Mouse (Mus musculus) MN1 (cell line): ENCODE measurements around the gene Ndufa10.
A peak's percentile ranks its signal among the peaks of the same experiment; 100 is the strongest.
"Not testable (repeated sequence)": the region's sequence is repeated elsewhere in the genome, so short reads cannot be mapped to it uniquely, and the experiment has no call there.

Experiments
- DNase-seq: peaks from one replicate; pipeline ENCODE4 v3.0.0-alpha.2; 2016; ENCODE audit warnings: low spot score

The Ndufa10 gene

DNA sequence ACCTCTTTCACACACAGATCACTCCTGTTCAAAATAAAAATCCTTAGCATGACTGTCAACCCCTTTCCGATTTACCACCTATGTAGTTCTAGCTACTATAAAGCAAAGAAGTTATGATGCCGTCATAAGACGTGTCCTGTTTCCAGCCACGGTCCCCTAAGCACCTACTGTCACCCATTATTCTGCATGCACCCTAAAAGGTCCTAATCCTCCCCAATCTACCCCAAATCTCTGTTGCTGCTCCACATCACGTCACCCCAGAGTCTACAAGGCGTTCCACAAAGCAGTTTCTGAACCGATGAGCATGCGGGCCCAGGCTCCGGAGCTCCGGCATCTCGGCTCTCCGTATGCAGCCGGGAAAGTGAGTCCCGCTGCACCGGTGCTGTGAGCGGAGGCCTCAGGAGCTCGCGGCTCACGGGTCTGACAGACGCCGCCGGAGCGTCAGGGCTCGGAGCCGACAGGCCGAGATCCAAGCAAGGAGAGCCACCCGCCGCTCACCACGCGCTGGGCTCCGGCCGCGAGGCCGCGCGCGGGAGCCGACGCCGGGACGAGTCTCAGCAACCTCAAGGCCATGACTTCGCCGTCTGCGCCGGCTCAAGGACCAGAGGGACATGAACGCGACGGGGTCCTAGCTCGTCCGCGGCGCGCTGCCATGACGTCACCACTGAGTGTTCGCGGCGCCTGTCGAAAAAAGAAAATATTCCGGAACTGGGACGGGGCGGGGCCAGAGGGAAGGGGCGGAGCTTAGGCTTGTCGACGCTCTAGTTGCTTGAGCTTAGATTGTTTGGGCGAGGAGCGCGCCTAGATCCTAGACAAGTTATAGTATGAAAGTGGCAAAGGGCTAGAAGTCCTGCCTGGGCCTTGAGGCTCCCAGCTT, at the start of gene Ndufa10:
Gene Ndufa10, minus strand, starts transcription at position 696 of the 877 bp plus-strand sequence.
- peak; percentile 95 for DNase-seq

DNA sequence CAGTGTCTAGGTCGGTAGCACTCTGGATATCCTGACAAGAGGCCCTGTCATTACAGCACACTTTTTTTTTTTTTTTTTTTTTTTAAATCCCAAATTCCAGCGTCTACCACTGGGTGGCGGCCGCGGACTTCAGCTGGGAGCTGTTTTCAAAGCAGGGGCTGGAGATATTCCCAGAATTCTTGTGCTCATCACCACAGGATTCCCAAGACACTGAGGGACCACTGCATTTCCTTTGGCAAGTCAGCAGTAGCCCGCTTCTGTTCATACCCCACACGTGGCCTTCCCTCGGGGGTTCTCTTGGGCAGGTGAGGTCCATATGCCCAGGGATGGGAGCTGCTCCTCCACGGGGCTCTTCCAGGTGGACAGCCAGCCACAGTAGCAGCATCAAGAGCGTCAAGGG, 47.7 kb upstream of the Ndufa10 start:
- peak; percentile 71 for DNase-seq

DNA sequence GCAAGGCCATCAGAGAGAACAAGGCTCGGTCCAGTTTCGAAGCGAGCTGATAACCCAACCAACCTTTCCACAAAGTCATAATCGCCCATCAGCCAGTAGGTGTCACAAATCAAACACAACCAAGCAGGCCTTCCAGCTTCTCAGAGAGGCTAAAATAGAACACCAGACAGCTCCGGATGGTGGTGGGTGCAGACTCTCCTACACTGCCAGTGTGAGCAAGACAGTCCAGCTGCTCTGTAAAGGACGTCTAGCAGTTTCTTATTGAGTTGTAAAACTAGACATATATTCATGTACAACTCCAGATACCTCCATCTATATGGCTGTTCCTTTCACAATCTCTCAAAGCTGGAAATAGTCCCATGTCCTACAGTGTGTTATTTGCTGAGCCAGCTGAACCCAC, 45.4 kb upstream of the Ndufa10 start:
- DNase-seq: no peak

DNA sequence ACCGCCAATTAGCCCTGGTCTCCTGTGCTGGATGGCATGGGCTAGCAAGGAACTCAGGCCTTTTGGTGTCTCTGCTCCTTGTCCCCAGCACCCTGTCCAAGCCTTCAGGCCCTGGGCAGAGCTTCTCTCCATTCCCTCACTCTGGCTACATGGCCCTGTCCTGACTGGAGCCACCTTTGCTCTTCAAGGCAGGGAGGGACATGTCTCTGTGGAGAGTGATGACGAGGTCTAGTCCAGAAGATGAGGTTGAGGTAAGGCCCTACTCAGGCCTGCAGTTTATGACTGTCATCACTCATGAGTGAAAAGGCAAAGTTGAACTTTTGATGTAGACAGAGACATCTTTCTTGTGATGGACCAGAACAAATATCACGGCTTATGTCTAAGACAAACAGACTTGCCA, 44.9 kb upstream of the Ndufa10 start, which contains the start of gene Olfr1414:
Gene Olfr1414, minus strand, starts transcription at position 101 of the 400 bp plus-strand sequence.
- no peak for DNase-seq

DNA sequence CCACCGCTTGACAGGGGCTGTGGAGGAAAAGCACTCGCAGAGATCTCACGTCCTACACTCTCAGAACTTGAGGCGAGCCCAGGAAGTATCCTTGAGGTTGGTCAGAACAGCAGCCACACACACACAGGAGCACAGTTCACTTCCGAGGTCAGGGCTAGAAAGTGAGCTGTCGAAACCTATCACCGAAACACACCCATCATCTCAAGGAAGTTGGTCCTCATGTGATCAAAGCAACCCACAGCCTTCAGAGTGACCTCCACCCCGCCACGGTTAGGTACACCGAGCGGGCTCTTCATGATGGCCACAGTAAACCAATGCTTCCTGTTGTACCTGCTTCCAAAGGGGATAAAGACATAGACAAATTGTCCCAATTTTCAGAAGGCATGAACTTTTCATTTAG, 41.7 kb upstream of the Ndufa10 start:
- no peak for DNase-seq

DNA sequence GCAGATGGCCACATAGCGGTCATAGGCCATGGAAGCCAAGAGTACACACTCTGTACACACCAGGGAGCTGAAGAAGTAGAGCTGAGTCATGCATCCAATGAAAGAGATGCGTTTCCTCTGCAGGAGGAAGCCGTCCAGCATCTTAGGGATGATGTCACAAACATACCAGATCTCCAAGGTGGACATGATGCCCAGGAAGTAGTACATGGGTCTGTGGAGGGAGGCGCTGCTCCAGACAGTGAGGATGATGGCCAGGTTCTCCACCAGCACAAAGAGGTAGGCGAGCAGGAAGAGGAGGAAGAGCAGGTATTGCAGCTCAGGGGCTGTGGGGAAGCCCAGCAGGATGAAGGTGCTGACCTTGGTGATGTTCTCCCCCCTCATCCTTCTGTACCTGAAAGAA, 38.0 kb upstream of the Ndufa10 start:
- not testable (repeated sequence) for DNase-seq

DNA sequence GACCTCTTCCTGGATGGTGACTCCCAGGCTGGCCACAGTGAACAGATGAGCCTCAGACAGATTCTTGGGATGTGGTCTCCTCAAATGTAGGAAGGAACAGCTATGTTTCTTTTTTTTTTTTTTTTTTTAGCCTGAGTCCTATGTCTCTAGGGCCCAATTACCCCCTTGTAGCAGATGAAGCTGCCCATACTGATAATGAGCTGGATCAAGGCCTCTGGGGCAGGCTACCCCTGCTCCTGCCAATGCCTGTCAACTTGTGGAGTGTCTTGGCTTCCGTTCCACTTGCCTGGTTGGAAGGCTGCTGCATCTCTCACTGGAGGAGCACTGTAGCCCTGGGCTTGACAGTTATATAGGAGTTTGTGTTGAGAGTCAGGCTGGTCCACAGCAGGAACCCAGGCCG, 22.3 kb upstream of the Ndufa10 start, which contains the start of gene Olfr1415:
Gene Olfr1415, minus strand, starts transcription at position 101 of the 400 bp plus-strand sequence.
- DNase-seq: no peak

DNA sequence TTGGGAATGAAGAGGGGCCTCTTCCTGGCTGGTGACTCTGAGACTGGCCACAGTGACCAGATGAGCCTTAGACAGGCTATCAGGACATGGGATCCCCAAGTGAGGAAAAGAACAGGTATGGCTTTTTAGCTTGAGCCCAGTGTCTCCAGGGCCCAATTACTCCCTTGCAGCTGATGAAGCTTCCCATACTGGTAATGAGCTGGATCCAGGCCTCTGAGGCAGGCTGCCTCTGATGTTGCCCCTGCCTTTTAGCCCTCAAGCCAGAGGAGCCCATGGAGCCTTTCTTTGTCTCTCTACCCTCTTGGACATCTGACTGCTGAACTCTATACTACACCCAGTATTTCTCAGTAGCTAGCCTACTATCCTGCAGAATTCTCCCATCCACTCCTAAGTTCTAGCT, 11.4 kb upstream of the Ndufa10 start, which contains the start of gene Olfr1416:
Gene Olfr1416, minus strand, starts transcription at position 101 of the 400 bp plus-strand sequence.
- DNase-seq: no peak

DNA sequence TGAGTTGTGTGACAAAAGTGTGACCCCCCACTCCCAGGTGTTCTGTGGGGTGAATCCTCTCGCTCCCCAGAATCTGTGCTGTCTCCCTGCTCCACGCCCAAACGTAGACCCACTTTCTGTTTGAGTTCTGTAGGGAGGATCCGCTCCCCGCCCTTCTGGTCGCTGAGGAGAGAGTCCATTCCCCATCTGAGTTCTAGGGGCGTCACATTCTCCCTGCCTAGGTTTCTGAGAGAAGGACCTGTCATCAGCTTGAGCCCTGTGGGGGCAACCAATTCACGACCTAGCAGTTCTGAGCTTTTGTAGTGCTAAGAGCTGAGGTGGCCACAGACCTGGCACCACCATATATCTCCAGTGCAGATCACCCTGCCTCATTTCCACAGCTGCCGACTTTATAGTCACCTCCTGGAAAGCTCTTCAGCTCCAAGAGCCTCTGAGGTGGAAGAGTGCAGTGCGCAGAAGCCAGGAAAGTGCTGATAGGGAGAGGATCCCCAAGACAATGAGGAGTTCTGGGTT, 462 bp upstream of the Ndufa10 start:
- DNase-seq: peak; percentile 34

DNA sequence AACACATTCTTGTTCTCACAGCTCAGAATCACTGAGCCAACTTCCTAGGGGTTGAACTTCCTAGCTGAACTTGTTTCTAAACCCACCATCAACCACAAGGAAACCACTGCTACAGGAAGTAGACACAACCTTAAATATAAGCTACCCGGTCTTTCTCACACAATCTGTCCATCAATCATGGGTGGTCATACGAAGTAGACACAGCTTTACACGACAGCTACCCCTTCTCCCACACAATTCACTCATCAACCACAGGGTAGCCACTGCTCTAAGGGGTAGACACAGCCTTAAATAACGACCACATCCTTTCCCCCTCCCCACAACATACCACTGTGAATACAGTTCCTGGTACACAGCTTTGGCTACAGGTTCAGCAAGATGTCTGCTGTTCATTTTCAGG, 4.8 kb downstream of the Ndufa10 start:
- DNase-seq: no peak

DNA sequence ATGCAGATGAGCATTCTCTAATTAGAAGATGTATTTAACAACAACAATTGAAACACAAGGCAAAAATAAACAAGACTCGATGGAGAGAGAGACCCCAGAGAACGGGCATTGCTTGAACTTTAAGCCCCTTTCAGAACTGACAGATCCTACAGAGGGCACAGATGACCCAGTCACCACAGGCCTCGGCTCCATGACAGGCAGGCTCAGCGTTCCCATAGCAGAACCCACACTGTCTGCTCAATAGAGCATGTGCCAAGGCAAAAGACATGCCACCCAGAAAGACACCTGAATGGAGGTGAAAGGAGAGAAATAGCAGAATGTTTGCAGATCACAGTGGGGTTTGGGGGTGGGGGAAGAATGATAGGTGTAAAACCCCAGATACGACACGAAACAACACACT, 15.2 kb downstream of the Ndufa10 start:
- DNase-seq: no peak

DNA sequence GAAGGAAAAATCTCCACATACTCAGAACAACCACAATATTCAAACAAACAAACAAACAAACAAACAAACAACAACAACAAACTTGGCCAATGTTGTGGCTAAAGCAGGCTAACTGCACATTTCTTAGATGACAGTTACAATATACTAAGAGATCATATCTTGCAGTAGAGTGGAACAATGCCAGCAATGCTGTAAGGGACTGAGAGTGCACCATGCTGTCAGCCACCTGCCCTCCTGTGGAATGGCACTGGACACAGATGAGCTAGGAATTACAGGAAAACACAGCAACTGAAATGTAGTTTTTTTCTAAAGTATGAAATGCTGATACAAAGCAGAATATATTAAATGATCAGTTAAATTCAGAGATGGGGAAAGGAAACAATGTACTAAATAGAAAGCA, 15.9 kb downstream of the Ndufa10 start:
- no peak for DNase-seq

DNA sequence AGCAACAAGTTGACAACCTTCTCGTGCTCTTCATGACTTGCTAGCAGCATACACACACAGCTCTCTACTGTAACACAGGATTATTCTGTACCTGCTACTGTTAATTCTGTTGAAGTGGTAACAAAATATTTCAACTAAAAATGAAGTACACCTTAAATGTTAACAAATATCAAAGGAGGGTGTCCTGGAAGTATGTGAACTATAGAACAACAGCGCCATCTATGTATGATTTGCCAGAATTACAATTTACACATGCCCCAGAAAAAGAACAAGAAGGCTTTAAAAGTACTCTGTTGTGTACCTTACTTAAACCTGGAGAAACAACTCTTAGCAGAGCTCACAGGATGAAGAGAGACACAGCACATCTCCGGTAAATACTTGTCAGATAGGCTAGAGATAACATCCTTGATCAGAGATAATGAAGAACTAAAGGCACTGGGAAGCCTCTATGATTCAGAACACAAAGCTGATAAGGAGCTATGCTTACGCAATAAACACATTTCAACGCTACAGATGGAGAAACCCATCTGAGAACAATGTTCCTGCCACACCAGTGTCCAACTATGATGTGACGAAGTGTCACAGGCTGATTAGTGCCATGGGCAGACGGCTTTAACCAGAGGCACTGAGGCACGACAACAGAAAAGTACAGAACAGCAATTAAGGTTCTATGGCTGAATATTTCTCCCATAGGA, 19.8 kb downstream of the Ndufa10 start:
- DNase-seq: peak; percentile 59

DNA sequence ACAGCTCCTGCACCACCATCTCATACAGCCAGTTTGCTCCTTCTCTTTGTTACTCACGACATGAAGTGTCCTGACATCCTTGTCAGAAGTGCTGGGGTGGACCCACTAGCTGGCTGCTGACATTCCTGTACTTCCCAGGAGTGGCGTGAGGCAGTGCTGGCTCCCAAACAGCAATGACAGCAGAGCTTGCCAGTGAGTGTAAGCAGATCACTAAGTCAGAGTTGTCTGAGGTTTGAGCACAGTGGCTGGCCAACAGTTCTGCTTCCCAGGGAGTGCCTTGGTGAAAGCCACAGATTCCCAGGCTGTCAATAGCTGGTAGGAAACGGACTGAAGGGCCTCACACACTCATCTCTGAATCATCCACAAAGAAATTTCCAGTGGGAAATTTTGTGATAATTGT, 25.4 kb downstream of the Ndufa10 start:
- no peak for DNase-seq

DNA sequence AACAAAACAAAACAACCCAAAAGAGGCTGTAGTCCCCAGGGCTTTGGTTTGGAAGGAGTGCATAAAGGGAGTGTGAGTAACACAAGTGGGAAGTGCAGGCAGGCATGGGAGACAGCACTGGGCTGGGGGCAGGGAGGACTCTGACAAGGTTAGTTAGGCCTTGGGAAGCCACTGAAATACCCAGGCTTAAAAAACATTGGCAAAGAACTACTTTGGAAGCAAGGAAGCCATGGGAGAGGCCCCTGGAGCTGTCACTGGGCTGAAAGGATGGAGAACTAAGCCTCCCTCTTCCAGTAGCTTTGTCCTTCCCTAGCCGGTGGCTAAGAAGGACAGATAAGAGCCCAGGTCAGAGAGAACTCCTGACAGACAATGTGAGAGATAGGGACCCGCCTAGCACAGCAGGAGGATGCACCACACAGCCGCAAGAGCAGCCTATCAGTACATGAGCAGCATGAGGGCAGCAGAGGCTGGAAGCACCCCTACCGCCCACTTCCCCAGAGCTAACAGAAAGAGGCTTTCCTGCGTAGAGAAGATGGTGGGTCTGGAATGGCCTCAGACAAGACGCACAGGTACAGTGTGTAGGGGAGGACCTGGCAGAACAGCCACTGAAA, 32.1 kb downstream of the Ndufa10 start:
- DNase-seq: no peak

DNA sequence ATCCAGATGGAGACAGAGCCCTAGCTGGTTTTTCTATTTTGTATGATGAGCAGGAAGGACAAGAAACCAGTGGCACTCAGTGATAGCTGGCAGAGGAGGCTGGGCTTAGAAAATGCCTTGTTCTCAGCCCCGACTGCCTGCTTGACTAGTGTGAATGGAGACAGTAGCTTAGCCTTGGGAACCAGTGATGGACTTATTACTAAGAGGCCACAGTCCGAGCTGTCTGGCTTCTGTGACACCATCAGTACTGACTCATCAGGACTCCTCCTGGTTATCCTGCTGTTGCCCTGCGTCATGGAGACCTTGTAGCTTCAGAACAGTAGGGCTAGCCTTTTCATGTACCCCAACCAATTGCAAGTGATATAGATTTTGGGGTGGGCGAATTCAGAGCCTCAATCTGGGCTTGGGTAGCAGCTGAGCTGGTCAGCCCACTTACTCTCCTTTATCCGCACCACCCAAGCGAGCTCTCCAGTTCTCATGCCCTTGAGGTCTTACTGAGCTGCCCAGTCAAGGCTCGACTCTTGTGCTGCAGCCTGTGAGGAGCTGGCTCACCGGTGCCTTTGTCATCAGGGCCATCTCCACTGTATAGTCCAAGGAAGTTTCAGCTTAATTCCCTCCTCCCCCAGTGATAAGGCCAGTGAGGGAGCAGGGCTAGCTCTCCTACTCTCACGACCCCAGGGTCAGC, 33.5 kb downstream of the Ndufa10 start:
- peak; percentile 41 for DNase-seq

DNA sequence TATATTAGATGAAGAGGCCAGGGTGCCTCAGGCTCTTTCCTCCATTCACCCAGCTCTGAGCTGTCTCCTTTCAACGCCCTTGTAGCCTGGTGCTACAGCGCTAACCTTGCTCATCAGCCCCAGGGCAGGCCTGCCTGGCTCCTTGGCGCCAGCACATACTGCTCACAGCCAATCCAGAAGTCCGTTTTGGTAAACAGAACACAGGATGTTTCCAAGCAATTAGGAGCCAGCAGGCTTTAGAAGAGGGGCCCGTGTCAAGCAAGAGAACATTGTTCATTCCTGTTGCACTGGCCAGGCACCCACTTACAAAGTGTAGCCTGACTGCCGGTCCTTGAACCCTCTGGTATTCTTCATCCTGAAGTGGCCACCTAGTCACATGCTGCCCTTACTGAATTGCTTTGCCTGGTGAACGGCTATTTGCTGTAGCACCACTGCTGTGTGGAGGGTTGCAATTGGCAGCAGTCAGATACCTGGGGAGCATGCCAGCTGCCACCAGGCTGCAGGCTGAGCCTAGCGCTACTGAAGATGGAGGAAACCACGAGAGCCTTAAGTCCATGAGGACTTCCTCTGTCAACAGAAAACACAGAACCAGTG, 35.9 kb downstream of the Ndufa10 start:
- DNase-seq: peak; percentile 69

DNA sequence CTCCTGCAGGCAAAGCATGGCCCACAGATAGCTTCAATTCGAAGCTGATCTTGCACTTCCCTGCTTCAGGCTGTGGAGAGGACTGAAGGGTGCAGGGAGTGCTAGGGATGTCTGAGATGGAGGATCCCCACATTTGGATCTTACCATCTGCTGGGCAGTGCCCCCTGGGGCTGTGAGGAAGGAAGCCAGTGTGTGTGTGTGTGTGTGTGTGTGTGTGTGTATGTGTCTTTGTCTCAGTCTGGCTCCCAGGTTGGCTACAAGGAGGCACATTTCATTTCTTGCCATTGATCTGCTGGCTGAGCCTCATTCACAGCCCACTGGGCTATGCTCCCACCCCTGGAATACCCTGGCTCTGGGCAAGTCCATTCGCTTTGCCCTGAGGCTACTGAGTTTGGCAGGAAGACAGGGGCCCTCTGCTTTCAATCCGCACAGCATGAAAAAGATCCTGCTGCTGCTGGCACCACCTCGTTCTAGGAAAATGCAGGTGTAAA, 36.8 kb downstream of the Ndufa10 start:
- DNase-seq: no peak

DNA sequence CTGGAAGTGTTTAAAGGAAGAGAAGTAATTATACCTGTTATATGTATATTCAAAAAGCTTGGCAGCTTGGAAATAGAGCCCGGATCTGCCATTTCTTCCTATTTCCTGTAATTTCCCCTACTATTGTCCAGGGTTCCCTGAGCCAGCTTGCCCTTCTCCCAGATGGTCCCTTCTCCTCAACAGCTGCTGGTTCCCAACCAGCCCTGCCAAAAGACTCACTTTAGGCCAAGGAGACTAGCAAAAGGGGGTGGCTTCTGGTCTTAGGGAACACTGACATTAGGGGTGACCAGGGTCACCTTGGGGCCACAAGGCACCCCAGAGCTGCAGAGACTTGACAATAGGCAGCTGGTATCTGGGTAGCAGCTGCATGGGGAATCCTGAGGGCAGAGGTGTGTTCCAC, 38.7 kb downstream of the Ndufa10 start:
- no peak for DNase-seq

DNA sequence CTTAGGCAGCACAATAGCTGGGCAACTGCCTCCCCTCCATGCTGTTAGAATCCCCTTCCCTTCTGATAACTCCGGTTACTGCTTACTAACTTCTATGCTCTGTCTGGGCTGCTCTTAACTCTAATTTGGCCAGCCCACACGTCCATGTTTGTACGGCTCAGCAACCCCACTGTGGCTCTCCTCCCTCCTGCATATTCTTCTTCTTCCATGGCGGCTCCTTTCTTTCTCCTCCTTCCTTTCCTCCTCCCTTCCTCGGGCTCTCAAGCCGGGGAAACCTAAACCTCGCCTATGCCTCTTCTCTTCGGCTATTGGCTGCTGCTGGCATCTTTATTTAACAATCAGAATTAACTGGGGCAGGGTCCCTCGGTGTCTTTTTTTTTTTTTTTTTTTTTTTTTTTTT, 40.9 kb downstream of the Ndufa10 start:
- no peak for DNase-seq

DNA sequence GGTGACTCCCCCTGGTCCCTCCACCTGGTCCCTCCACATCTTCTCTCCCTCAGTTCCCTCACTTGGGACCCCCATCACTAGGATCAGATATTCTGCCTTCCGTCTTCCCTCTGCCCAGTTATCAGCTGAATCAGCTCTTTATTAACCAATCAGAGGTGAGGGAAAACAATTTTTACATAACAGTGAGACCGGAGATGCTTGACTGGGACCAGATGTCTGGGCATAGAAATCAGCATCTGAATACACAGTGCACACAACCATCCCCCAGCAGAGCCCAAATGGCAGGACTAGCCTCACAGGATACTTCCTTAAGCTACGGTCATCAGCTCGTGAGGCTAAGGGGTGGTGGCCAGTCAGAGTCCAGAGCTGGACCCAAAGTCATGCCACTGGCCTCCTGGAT, 41.6 kb downstream of the Ndufa10 start:
- DNase-seq: no peak
